Mouse (Mus musculus) heart, embryonic 12.5 days (tissue): Measurements from ENCODE around the gene Glmn. TPM values are rescaled to one million over a fixed set of nuclear protein-coding genes. Genes with fewer than 3 reads are reported as not detected.
A peak's percentile ranks its signal among the peaks of the same experiment; 100 is the strongest.

Source experiments
- ATAC-seq: fragments of 200-750 bp; cut with Nextera tagmentation; 2 replicates; pipeline ENCODE4 v1.8.0; 2017; ENCODE audit warnings: moderate TSS enrichment, moderate library complexity; ENCODE audit not compliant: insufficient number of reproducible peaks, low FRiP score
- H3K27ac ChIP-seq: fragments of 300-500 bp; sonication (generic); 2 replicates; pipeline ENCODE4 v1.5.1; 2016; ENCODE audit warnings: mild to moderate bottlenecking, moderate library complexity; ENCODE audit not compliant: poor library complexity, severe bottlenecking
- H3K27me3 ChIP-seq: fragments of 300-500 bp; sonication (generic); replicated peaks from 2 replicates; pipeline ENCODE4 v1.6.1; 2016; ENCODE audit warnings: mild to moderate bottlenecking, moderate library complexity
- H3K36me3 ChIP-seq: fragments of 300-500 bp; sonication (generic); 2 replicates; pipeline ENCODE4 v1.6.1; 2016; ENCODE audit warnings: mild to moderate bottlenecking, moderate library complexity
- H3K4me1 ChIP-seq: fragments of 300-500 bp; sonication (generic); replicated peaks from 2 replicates; pipeline ENCODE4 v1.6.1; 2016; ENCODE audit warnings: mild to moderate bottlenecking
- H3K4me2 ChIP-seq: fragments of 300-500 bp; sonication (generic); 2 replicates; pipeline ENCODE4 v1.6.1; 2016; ENCODE audit warnings: mild to moderate bottlenecking, moderate library complexity
- H3K4me3 ChIP-seq: fragments of 300-500 bp; sonication (generic); 2 replicates; pipeline ENCODE4 v1.5.1; 2016; ENCODE audit warnings: mild to moderate bottlenecking
- H3K9ac ChIP-seq: fragments of 300-500 bp; sonication (generic); 2 replicates; pipeline ENCODE4 v1.6.1; 2016; ENCODE audit warnings: mild to moderate bottlenecking, moderate library complexity
- H3K9me3 ChIP-seq: fragments of 300-500 bp; sonication (generic); replicated peaks from 2 replicates; pipeline ENCODE4 v1.6.1; 2016; ENCODE audit warnings: mild to moderate bottlenecking, moderate library complexity
- WGBS: fragments of 180-500 bp; shearing (Covaris S2); methylation state at CpG from one replicate; pipeline ENCODE4 v1.1.7; 2016; 5-methylcytosine and 5-hydroxymethylcytosine counted together
- polyA plus RNA-seq: library from polyadenylated mRNA; unstranded; fragments of >200 nt; fragmentation: Nextera tagmentation; extraction: Ambion mirVana; gene quantifications from 2 replicates; pipeline ENCODE4 v1.2.1, GENCODE M21; 2016

Glmn gene
- polyA plus RNA-seq, 1 experiment from 2014 or later, result 27.1 TPM

DNA sequence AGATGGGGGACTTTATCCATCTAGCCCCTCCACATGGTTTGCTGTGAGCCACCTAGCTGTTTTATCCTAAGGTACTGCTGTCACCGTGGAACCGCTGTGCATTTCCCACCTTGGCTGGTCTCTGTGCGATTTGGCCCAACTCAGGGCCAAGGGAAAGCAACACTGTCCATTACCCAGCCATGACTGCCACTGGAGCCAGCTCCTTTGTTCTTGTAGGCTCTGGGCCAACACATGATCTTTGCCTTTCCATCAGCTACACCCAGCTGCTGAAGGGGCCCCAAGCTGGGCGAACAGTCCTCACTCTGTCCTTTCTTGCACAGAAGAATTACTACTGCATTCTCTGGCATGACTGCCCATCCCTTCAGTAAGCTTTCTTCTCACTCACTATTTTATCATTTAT, 79.1 kb downstream of the Glmn start:
- no peak overlapping the region for H3K27ac ChIP-seq
- no peak for ATAC-seq
- H3K9ac ChIP-seq, result no peak overlapping the region
- no peak overlapping the region for H3K4me3 ChIP-seq
- no peaks in the 10 kb centered on the region for H3K9me3 ChIP-seq
- H3K4me2 ChIP-seq, result no peak overlapping the region
- H3K36me3 ChIP-seq, result no peaks in the 10 kb centered on the region
- WGBS, result 91% methylated on average over 4 of the region's 4 CpGs
- 0 out of 2 replicates have a peak, but pooled peaks cover 2% of the 10 kb centered on the region for H3K4me1 ChIP-seq
- H3K27me3 ChIP-seq, result no peaks in the 10 kb centered on the region

DNA sequence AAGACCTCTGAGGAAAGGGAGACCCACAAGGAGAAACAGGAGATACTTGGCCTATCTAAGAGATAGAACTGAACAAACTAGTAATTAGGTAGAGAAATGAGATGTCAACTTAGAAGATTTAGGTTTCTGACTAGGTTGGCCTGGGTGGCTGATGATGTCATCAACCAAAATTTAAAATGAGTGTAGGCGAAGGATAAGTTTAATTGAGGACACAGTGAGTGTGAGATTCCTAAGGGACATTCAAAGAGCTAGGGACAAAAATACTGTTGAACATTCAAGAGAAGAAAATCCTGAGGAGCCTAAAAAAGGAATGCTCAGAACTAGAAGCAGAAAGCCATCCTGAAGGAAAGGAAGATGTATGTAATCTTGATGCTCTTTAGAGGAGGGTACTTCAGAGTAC, 81.6 kb downstream of the Glmn start:
- H3K27ac ChIP-seq, result no peak overlapping the region
- no peaks in the 10 kb centered on the region for H3K36me3 ChIP-seq
- no peak overlapping the region for H3K9ac ChIP-seq
- no peak overlapping the region for H3K4me3 ChIP-seq
- ATAC-seq, result no peak
- no peak overlapping the region for H3K4me2 ChIP-seq
- 82% methylated on average over 1 of the region's 1 CpGs for WGBS
- no peaks in the 10 kb centered on the region for H3K27me3 ChIP-seq
- no peaks in the 10 kb centered on the region for H3K9me3 ChIP-seq
- H3K4me1 ChIP-seq, result no peaks in the 10 kb centered on the region

DNA sequence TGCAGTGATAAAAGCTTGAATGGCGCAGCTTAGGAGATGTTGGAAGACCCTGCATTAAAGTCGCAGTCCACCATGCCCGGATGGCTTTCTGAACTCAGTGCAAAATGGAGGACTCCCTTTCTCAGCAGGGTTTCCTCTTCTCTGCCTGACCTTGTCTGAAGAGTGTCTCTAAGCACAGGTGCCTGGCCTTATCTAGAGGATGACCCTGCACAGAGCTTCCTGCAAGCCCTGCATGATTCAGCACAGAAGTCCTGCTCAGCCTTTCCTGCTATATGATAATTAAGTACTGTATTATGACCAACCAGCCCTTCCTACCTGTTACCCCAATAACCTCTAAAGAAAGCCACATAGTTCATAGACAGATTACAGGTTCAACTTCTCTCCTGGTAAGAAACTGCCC, 82.2 kb downstream of the Glmn start:
- H3K4me2 ChIP-seq, result no peak overlapping the region
- no peak overlapping the region for H3K9ac ChIP-seq
- no peak overlapping the region for H3K4me3 ChIP-seq
- H3K36me3 ChIP-seq, result no peaks in the 10 kb centered on the region
- ATAC-seq, result peak; percentile 74
- no peaks in the 10 kb centered on the region for H3K9me3 ChIP-seq
- H3K27ac ChIP-seq, result no peak overlapping the region
- H3K4me1 ChIP-seq, result no peaks in the 10 kb centered on the region
- H3K27me3 ChIP-seq, result no peaks in the 10 kb centered on the region
- 81% methylated on average over 3 of the region's 3 CpGs for WGBS

DNA sequence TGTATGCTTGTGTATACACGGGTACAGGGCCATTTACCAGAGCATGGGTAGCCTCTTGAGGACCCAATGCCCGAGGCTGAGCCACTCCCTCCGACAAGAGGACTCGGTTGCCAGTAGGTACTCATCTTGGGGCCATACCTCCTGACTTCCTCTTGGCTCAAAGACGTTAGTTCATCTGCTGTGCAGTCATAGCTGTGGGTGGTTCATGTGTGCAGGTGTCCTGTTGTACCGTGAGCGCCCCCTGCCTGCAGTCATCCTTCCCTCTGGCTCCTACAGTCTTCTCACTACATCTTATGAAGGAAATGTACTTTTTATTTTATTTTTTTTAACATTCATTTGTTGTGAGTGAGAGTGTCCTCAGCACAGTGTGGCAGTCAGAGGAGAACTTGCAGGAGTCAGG, 84.1 kb downstream of the Glmn start:
- Histone ChIP-seq H3K4me1 (no peaks in the 10 kb centered on the region), H3K9me3 (no peaks in the 10 kb centered on the region), H3K27ac (no peak overlapping the region), H3K9ac (no peak overlapping the region), H3K27me3 (no peaks in the 10 kb centered on the region), H3K4me2 (no peak overlapping the region), H3K36me3 (no peaks in the 10 kb centered on the region), H3K4me3 (no peak overlapping the region)
- WGBS, result 43% methylated on average over 7 of the region's 7 CpGs
- ATAC-seq, result no peak

DNA sequence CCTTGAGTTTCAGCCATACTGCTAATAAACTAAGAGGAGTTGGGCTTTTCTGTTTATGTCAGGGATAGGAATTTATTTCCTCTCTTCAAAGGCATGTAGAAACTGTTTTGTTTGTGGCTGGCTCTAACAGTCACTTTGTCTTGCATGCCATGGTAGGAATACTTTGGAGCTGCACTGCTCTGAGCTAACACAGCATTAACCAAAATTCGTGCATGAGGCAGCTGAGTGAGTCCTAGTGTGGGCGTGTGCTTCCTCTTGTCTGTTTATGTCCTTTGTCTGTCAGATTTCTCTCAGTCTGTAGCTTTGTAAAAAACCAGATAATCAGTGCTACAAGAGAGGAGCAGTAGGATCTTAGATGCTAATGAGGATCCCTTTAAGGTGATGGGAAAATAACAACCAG, 86.4 kb downstream of the Glmn start:
- no peak overlapping the region for H3K4me2 ChIP-seq

DNA sequence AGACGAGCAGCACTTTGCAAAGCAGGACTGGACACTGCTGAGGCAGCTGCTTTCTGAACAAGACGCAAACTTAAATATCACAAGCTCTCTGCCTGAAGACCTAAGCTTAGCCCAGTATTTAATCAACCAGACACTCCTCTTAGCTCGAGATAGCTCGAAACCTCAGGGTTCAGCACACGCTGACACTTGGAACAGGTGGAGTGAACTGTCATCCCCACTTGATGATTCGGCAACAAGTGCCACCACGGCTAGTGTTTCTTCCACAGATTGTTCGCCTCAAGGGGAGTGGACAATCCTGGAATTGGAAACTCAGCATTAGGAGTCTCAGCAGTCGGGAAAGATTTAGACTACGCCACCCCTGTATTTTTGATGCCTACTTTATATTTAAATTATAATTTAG, 87.2 kb downstream of the Glmn start:
- H3K27me3 ChIP-seq, result no peaks in the 10 kb centered on the region

More for the DNA sequence above, 86.4 kb downstream of the Glmn start:
- no peaks in the 10 kb centered on the region for H3K9me3 ChIP-seq
- WGBS, result 51% methylated on average over 2 of the region's 2 CpGs
- no peak overlapping the region for H3K27ac ChIP-seq
- no peak for ATAC-seq
- H3K4me3 ChIP-seq, result no peak overlapping the region
- H3K27me3 ChIP-seq, result no peaks in the 10 kb centered on the region
- H3K9ac ChIP-seq, result no peak overlapping the region
- no peaks in the 10 kb centered on the region for H3K36me3 ChIP-seq
- H3K4me1 ChIP-seq, result no peaks in the 10 kb centered on the region

DNA sequence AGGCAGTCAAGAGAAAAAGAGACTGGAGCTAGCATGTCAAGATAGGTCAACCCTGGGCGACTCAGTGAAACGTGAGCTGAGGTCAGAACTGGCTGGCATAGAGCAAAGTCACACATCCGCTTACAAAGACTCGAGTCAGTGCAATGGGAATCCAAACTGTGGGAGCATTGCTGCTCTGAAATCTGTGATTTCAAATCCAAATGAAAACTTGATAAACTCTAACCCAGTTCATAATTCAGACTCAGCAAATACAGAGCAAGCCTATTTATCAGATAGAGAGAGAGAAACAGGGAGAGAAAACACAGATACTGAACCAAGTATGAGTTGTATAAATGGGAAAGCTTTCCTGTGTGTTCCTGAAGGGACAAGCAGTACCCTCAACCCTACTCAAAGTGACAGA, 90.4 kb downstream of the Glmn start, which contains the start of gene Gm42669:
TSS of gene Gm42669 (plus strand) at position 301 of the 400 bp plus-strand sequence.
- no peaks in the 10 kb centered on the region for H3K4me1 ChIP-seq
- no peak within 1 kb of the TSS for H3K4me3 ChIP-seq
- WGBS, result 66% methylated on average over 4 of the region's 4 CpGs
- H3K9ac ChIP-seq, result no peak within 1 kb of the TSS
- no peak for ATAC-seq
- no peak within 1 kb of the TSS for H3K4me2 ChIP-seq
- H3K9me3 ChIP-seq, result no peaks in the 10 kb centered on the region
- H3K27ac ChIP-seq, result no peak within 1 kb of the TSS
- H3K27me3 ChIP-seq, result no peaks in the 10 kb centered on the region
- peaks cover 10% of the 10 kb centered on the region for H3K36me3 ChIP-seq

More for the DNA sequence above, 87.2 kb downstream of the Glmn start:
- Histone ChIP-seq H3K4me2 (no peak overlapping the region), H3K4me3 (no peak overlapping the region), H3K27ac (no peak overlapping the region), H3K4me1 (no peaks in the 10 kb centered on the region), H3K36me3 (peaks cover 3% of the 10 kb centered on the region; the same call in 1 of the 2 replicates), H3K9ac (no peak overlapping the region), H3K9me3 (no peaks in the 10 kb centered on the region)
- WGBS, result 77% methylated on average over 10 of the region's 10 CpGs
- no peak for ATAC-seq

DNA sequence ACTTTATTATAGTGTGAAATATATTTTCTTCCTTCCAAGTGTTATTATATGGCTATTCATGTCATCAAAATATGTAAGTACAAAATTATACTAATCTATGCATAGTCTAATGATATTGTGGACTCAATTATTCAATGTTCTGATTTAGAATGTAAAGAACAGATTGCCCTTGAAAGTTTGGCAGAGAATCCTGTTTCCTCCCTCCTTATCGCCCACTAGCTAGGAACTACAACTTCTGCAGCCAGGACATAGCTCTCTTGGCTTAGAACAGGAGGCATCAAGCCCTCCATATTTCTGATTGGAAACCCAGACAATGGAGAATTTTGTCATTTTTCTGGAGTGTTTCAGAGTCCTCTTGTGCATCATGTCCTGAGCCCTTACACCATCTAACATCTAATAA, 96.9 kb downstream of the Glmn start:
- no peaks in the 10 kb centered on the region for H3K27me3 ChIP-seq
- no peak overlapping the region for H3K9ac ChIP-seq
- peaks cover 9% of the 10 kb centered on the region for H3K36me3 ChIP-seq
- no peaks in the 10 kb centered on the region for H3K4me1 ChIP-seq
- WGBS, result 89% methylated on average over 1 of the region's 1 CpGs
- no peak overlapping the region for H3K27ac ChIP-seq
- no peak overlapping the region for H3K4me2 ChIP-seq
- no peak for ATAC-seq
- H3K9me3 ChIP-seq, result no peaks in the 10 kb centered on the region
- no peak overlapping the region for H3K4me3 ChIP-seq

DNA sequence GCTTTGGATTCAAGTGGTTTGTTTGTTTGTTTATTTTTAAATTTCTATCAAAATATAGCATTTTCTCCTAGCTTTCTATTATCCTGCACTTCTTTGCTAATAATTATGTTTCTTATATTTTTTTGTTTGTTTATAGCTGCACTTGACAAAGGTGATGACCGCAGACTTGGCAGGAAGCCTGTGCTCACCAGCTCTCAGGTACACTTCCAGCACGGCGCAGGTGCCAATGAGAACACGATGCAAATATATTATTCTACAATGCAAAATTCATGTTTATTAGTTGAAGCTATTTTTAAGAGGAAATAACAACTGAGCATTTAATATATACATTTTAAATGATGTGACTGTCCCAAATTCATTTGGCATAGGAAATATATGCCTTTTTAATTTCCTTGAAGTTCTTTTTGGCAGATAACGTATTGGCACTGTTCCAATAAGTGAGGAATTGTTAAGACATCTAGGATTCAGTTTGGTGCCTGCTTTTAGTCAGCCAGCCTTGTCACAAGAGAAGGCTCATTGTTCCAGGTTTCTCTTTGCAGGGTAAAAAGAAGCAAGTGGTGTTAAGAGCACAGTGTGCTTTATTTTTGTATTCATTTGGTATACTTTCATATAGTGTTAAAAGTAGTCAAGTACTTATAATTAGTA, 97.7 kb downstream of the Glmn start:
- WGBS, result 84% methylated on average over 5 of the region's 5 CpGs
- no peak overlapping the region for H3K27ac ChIP-seq
- H3K4me2 ChIP-seq, result no peak overlapping the region
- no peak overlapping the region for H3K4me3 ChIP-seq
- H3K4me1 ChIP-seq, result no peaks in the 10 kb centered on the region
- no peak overlapping the region for H3K9ac ChIP-seq
- H3K9me3 ChIP-seq, result no peaks in the 10 kb centered on the region
- no peaks in the 10 kb centered on the region for H3K27me3 ChIP-seq
- H3K36me3 ChIP-seq, result peaks cover 6% of the 10 kb centered on the region
- ATAC-seq, result no peak

Other genes starting within 250 kb of the Glmn start
- 0.44 and 0.88 TPM in 2 replicates for gene Ephx4, start 195.2 kb downstream of the Glmn start, polyA plus RNA-seq
- gene Lpcat2b, start 166.3 kb downstream of the Glmn start, polyA plus RNA-seq, result not detected in 2 replicates
- 4.4 and 5.2 TPM in 2 replicates for gene Btbd8, start 159.9 kb downstream of the Glmn start, polyA plus RNA-seq
- gene Gm42669, start 90.3 kb downstream of the Glmn start, polyA plus RNA-seq, result 0.13 and 0.21 TPM in 2 replicates
- 0.10 and 0.26 TPM in 2 replicates for gene 1700028K03Rik, start 63.2 kb downstream of the Glmn start, polyA plus RNA-seq
- 11.7 and 13.7 TPM in 2 replicates for gene Rpap2, start 515 bp downstream of the Glmn start, polyA plus RNA-seq
- gene Gfi1, start 128.1 kb upstream of the Glmn start, polyA plus RNA-seq, result 0.08 TPM in 1 of 2 replicates, not detected in the other
- 0.33 and 0.40 TPM in 2 replicates for gene Ube2d2b, start 232.2 kb upstream of the Glmn start, polyA plus RNA-seq